Mouse (Mus musculus) bone marrow macrophage, adult 2 months (primary cell): ENCODE measurements at regions not wholly inside any gene's neighbourhood (a gene's known extent, or its start where the extent isn't known, plus 50 kb on each side); places are given as distances from the start of the nearest gene placed in this dataset.

Source experiments
- CTCF ChIP-seq: IDR thresholded peaks from 2 replicates; pipeline ENCODE4 v1.5.1; 2012; ENCODE audit warnings: low read depth, mild to moderate bottlenecking, low read length, moderate library complexity
- POLR2A ChIP-seq: IDR thresholded peaks from 2 replicates; pipeline ENCODE4 v1.6.1; 2012; ENCODE audit warnings: mild to moderate bottlenecking, low read depth, low read length, borderline replicate concordance

GRCm38 (mm10) chr8:104041522-104041921 lies 59.9 kb upstream of the Cdh5 start:
- no peak for TF ChIP-seq POLR2A
- no peak for TF ChIP-seq CTCF
